Mouse (Mus musculus) hindbrain, embryonic 13.5 days (tissue): ENCODE measurements around the gene Ypel3. TPM values are rescaled to one million over a fixed set of nuclear protein-coding genes. Genes with fewer than 3 reads are reported as not detected.
A peak's percentile ranks its signal among the peaks of the same experiment; 100 is the strongest.

Source experiments
- ATAC-seq: fragments of 200-750 bp; cut with Nextera tagmentation; 2 replicates; pipeline ENCODE4 v1.8.0; 2017; ENCODE audit warnings: moderate TSS enrichment; ENCODE audit not compliant: low FRiP score
- H3K27ac ChIP-seq: fragments of 300-500 bp; sonication (generic); 2 replicates; pipeline ENCODE4 v1.5.1; 2015; ENCODE audit warnings: inconsistent platforms, mild to moderate bottlenecking, moderate library complexity
- H3K27me3 ChIP-seq: fragments of 300-500 bp; sonication (generic); 2 replicates; pipeline ENCODE4 v1.6.1; 2015; ENCODE audit warnings: mild to moderate bottlenecking, inconsistent platforms
- H3K36me3 ChIP-seq: fragments of 300-500 bp; sonication (generic); 2 replicates; pipeline ENCODE4 v1.6.1; 2015; ENCODE audit warnings: mild to moderate bottlenecking, inconsistent platforms
- H3K4me1 ChIP-seq: fragments of 300-500 bp; sonication (generic); replicated peaks from 2 replicates; pipeline ENCODE4 v1.6.1; 2015; ENCODE audit warnings: inconsistent platforms
- H3K4me2 ChIP-seq: fragments of 300-500 bp; sonication (generic); 2 replicates; pipeline ENCODE4 v1.6.1; 2015; ENCODE audit warnings: inconsistent platforms, mild to moderate bottlenecking, moderate library complexity
- H3K4me3 ChIP-seq: fragments of 300-500 bp; sonication (generic); 2 replicates; pipeline ENCODE4 v1.5.1; 2015; ENCODE audit warnings: mild to moderate bottlenecking, inconsistent platforms
- H3K9ac ChIP-seq: fragments of 300-500 bp; sonication (generic); 2 replicates; pipeline ENCODE4 v1.6.1; 2015; ENCODE audit warnings: mild to moderate bottlenecking, inconsistent platforms
- H3K9me3 ChIP-seq: fragments of 300-500 bp; sonication (generic); 2 replicates; pipeline ENCODE4 v1.6.1; 2016; ENCODE audit warnings: inconsistent platforms
- WGBS: fragments of 180-500 bp; shearing (Covaris S2); methylation state at CpG from one replicate; pipeline ENCODE4 v1.1.7; 2015; 5-methylcytosine and 5-hydroxymethylcytosine counted together
- polyA plus RNA-seq: library from polyadenylated mRNA; unstranded; fragments of >200 nt; fragmentation: Nextera tagmentation; extraction: Ambion mirVana; gene quantifications from 2 replicates; pipeline ENCODE4 v1.2.1, GENCODE M21; 2015

The Ypel3 gene
- polyA plus RNA-seq, 1 experiment from 2014 or later = 179 TPM

GRCm38 (mm10) chr7:126797411-126798126 is 20.8 kb downstream of the Ypel3 start, which contains the start of gene Fam57b:
Gene Fam57b, plus strand, starts transcription at chr7:126797668.
- peak within 1 kb of the TSS; percentile 86 for H3K4me2 ChIP-seq
- H3K27ac ChIP-seq = peak within 1 kb of the TSS; percentile 97
- peaks cover 48% of the 10 kb centered on the region for H3K4me1 ChIP-seq
- no peaks in the 10 kb centered on the region for H3K27me3 ChIP-seq
- no peak for ATAC-seq
- 23% methylated on average over 21 of the region's 21 CpGs for WGBS
- no peaks in the 10 kb centered on the region for H3K9me3 ChIP-seq
- H3K9ac ChIP-seq = peak within 1 kb of the TSS; percentile 92
- peak within 1 kb of the TSS; percentile 81 for H3K4me3 ChIP-seq
- H3K36me3 ChIP-seq = peaks cover 31% of the 10 kb centered on the region

DNA sequence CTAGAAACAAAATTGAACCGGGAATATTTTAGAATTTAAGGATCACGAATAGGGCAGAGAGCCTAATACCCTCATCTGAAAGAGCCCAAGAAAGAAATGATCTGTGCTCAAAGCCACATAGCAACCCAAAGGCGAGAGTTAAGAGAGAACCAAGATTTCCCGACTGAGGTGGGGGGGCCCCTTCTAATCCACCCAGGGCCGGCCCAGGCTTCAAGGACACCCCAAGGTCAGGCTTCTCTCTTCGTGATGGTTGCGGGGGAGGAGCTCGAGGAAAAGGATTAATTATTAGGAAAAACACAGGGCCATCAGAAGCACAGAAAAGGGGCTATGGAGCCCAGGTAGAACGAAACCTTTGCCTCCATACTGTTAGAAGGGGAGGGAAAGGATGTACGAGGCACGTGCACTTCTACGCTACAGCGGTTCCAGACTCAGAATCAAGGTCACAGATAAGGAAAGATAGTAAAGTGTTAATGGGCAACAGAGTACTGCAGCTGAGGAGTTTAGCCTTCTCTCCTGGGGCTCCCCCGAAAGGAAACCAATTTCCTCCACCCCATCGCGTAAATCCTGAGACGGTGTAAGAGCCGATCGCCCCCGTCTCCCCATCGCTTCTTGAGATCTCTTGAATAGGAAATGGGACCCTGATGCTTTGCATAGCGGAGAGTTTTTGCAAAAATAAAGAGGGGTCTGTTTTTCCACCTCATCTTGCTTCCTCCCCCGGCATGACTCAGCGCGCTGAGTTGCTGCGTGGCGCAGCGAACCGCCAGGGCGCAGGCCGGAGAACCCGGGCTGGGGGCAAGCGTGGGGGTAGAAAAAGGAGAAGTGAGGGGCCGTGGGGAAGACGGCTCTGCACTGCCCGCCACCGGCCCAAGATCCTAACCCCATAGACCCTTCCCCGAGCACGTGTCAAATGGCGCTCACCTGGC is 21.6 kb downstream of the Ypel3 start:
- H3K4me3 ChIP-seq = peak overlapping the region; percentile 81
- WGBS = 1% methylated on average over 40 of the region's 40 CpGs

DNA sequence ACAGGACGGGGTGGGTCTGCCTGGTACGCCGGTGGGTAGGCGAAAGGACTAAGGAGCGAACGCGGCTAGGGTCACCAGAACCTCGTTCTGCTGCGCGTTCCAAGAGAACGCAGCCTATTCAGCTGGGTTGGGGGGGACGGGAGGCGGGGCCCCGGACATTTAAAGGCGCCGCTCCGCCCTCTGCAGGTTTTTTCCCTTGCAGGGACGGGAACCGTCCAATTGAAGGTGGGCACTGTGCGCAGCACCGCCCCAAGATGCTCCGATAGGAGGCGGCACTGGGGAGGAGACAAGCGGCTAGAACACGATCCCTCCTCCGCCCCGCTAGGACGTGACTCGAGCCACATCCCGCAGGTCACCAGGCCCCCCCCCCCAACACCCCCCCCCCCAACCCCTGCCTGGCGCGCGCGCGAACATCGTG is 22.3 kb downstream of the Ypel3 start:
- Histone ChIP-seq H3K4me3 (peak overlapping the region; percentile 81), H3K27ac (peak overlapping the region; percentile 97), H3K9ac (peak overlapping the region; percentile 92), H3K36me3 (peaks cover 37% of the 10 kb centered on the region), H3K27me3 (no peaks in the 10 kb centered on the region), H3K4me1 (peaks cover 41% of the 10 kb centered on the region), H3K4me2 (peak overlapping the region; percentile 86), H3K9me3 (no peaks in the 10 kb centered on the region)
- peak; percentile 96 for ATAC-seq
- WGBS = 0% methylated on average over 28 of the region's 36 CpGs

More for the DNA sequence above, 21.6 kb downstream of the Ypel3 start:
- Histone ChIP-seq H3K9me3 (no peaks in the 10 kb centered on the region), H3K27me3 (no peaks in the 10 kb centered on the region), H3K36me3 (peaks cover 31% of the 10 kb centered on the region), H3K4me2 (peak overlapping the region; percentile 86), H3K27ac (peak overlapping the region; percentile 97), H3K4me1 (peaks cover 41% of the 10 kb centered on the region), H3K9ac (peak overlapping the region; percentile 92)
- ATAC-seq = no peak

DNA sequence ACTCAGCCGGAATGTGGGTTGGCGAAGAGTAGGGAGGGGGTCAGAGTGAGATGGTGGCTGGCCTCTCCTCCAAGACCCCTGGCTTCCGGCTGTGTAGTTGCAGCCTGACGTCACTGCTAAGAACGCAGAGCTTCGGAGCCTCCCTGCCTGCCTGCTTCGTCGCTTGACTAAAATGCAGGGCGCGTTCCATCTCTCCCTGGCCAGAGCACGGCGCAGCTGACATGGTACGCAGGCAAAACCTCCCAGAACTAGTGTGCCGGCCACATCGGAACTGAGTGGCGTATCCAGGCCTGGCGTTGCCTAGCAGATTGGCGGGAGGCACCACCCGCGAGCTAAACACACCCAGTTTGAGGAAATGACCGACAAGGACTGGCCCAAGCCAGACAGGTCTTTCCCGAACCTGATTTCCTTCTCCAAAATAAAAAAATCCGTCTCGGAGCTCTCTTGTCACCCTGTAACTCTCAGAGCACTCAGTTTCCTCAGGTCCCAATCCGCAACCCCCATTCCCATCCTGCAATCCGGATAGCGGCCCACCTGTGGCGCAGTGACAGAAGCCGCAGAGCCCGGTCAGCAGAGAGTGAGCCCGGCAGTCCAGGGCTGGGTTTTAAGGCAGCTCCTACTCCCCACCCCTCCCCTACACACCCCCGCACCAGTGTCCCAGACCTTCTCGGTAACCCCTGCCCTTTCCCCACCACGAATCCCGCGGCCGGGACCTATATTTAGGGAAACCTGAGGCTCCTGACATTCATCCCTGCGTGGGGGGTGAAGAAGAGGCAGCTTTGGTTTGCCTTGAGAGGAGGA is 22.9 kb downstream of the Ypel3 start:
- no peaks in the 10 kb centered on the region for H3K27me3 ChIP-seq
- H3K9ac ChIP-seq = peak overlapping the region; percentile 92
- H3K36me3 ChIP-seq = peaks cover 36% of the 10 kb centered on the region
- peak; percentile 92 for ATAC-seq
- peak overlapping the region; percentile 97 for H3K27ac ChIP-seq
- H3K4me2 ChIP-seq = peak overlapping the region; percentile 86
- no peaks in the 10 kb centered on the region for H3K9me3 ChIP-seq
- H3K4me3 ChIP-seq = peak overlapping the region; percentile 81
- under 1% methylated on average over 37 of the region's 38 CpGs for WGBS
- peaks cover 41% of the 10 kb centered on the region for H3K4me1 ChIP-seq

- WGBS = 50% methylated on average over 5 of the region's 5 CpGs
- Histone ChIP-seq H3K27ac (peak overlapping the region; percentile 97), H3K4me2 (peak overlapping the region; percentile 86), H3K9me3 (no peaks in the 10 kb centered on the region), H3K4me3 (peak overlapping the region; percentile 81), H3K27me3 (no peaks in the 10 kb centered on the region), H3K4me1 (peaks cover 41% of the 10 kb centered on the region), H3K36me3 (peaks cover 28% of the 10 kb centered on the region), H3K9ac (peak overlapping the region; percentile 92)
- ATAC-seq = no peak
Observed at GRCm38 (mm10) chr7:126800269-126801056, 23.7 kb downstream of the Ypel3 start.

DNA sequence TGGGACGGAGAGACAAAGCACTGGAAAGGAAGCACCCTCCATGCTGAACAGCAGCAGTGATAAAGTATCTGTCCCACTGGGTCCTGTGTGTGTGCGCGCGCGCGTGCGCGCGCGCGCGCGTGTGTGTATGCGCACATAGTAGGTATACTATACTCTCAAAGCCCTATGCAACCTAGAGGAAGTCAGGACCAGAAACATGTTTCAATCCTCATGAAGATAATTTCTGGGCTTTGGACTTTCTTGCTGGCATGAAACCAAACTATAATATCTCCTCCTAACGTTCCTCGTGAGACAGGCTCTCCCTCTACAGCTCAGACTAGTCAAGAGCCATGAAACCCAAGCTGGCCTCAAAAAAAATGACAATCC is 24.3 kb downstream of the Ypel3 start:
- 96% methylated on average over 16 of the region's 16 CpGs for WGBS
- Histone ChIP-seq H3K4me1 (peaks cover 39% of the 10 kb centered on the region), H3K4me3 (no peak overlapping the region), H3K4me2 (no peak overlapping the region), H3K27me3 (no peaks in the 10 kb centered on the region), H3K36me3 (peaks cover 22% of the 10 kb centered on the region), H3K9me3 (no peaks in the 10 kb centered on the region), H3K27ac (no peak overlapping the region), H3K9ac (no peak overlapping the region; the same call in 1 of the 2 replicates)
- ATAC-seq = no peak

GRCm38 (mm10) chr7:126802134-126802889 is 25.6 kb downstream of the Ypel3 start:
- Histone ChIP-seq H3K4me3 (no peak overlapping the region), H3K36me3 (peaks cover 10% of the 10 kb centered on the region), H3K27ac (no peak overlapping the region), H3K27me3 (no peaks in the 10 kb centered on the region), H3K4me1 (peaks cover 27% of the 10 kb centered on the region), H3K4me2 (no peak overlapping the region), H3K9me3 (no peaks in the 10 kb centered on the region), H3K9ac (no peak overlapping the region; the same call in 1 of the 2 replicates)
- no peak for ATAC-seq
- 89% methylated on average over 11 of the region's 11 CpGs for WGBS

DNA sequence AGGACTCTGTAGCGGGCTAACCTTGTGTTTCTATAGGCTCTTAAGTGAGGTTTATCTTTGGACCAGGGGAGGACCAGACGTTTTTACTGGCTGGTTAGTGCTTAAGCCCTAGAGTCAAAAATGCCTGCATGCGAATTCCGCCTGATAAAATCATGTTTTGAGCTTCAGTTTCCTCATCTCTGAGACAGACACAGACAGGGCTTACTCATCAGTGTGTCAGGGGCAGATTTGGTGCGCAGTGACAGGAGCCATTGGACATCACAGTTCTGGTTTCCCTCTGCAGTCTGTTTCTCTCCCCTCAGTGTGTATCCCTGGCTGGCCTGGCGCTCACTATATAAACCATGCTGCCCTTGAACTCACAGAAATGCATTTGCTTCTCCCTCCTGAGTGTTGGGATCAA is 26.4 kb downstream of the Ypel3 start:
- Histone ChIP-seq H3K4me3 (no peak overlapping the region), H3K9ac (no peak overlapping the region), H3K27me3 (no peaks in the 10 kb centered on the region), H3K27ac (no peak overlapping the region), H3K4me2 (no peak overlapping the region), H3K4me1 (peaks cover 27% of the 10 kb centered on the region), H3K36me3 (peaks cover 8% of the 10 kb centered on the region), H3K9me3 (no peaks in the 10 kb centered on the region)
- WGBS = 94% methylated on average over 6 of the region's 6 CpGs
- no peak for ATAC-seq

- H3K4me2 ChIP-seq = no peak overlapping the region
- no peak for ATAC-seq
- no peak overlapping the region for H3K27ac ChIP-seq
- no peaks in the 10 kb centered on the region for H3K27me3 ChIP-seq
- peaks cover 30% of the 10 kb centered on the region for H3K4me1 ChIP-seq
- peak overlapping the region; percentile 13; the same call in 1 of the 2 replicates for H3K9ac ChIP-seq
- no peak overlapping the region for H3K4me3 ChIP-seq
- no peaks in the 10 kb centered on the region for H3K9me3 ChIP-seq
- H3K36me3 ChIP-seq = peaks cover 8% of the 10 kb centered on the region
Observed at GRCm38 (mm10) chr7:126803751-126804150, 27.0 kb downstream of the Ypel3 start.

GRCm38 (mm10) chr7:126806956-126807355 is 30.2 kb downstream of the Ypel3 start:
- peaks cover 8% of the 10 kb centered on the region for H3K36me3 ChIP-seq
- peaks cover 23% of the 10 kb centered on the region for H3K4me1 ChIP-seq
- 88% methylated on average over 6 of the region's 6 CpGs for WGBS
- no peaks in the 10 kb centered on the region for H3K9me3 ChIP-seq
- no peak overlapping the region for H3K27ac ChIP-seq
- ATAC-seq = no peak
- no peak overlapping the region for H3K9ac ChIP-seq
- no peak overlapping the region for H3K4me3 ChIP-seq
- H3K27me3 ChIP-seq = no peaks in the 10 kb centered on the region
- H3K4me2 ChIP-seq = no peak overlapping the region

- ATAC-seq = no peak
- no peaks in the 10 kb centered on the region for H3K9me3 ChIP-seq
- H3K4me3 ChIP-seq = no peak overlapping the region
- peaks cover 23% of the 10 kb centered on the region for H3K4me1 ChIP-seq
- 73% methylated on average over 4 of the region's 4 CpGs for WGBS
- peak overlapping the region; percentile 85 for H3K9ac ChIP-seq
- no peaks in the 10 kb centered on the region for H3K27me3 ChIP-seq
- H3K4me2 ChIP-seq = peak overlapping the region; percentile 89
- H3K36me3 ChIP-seq = peaks cover 8% of the 10 kb centered on the region
- H3K27ac ChIP-seq = no peak overlapping the region
Observed at GRCm38 (mm10) chr7:126807405-126807804, 30.6 kb downstream of the Ypel3 start.
